8 mouse cellular contexts compared by ENCODE assay signal in genomic region chr1:152089526-152089925, GRCm38 (mm10). TPM values are rescaled to one million over a fixed set of nuclear protein-coding genes. Genes with fewer than 3 reads are reported as not detected.
DNase-seq lines count a peak whose midpoint lies in the region; ATAC-seq and TF ChIP-seq lines count a peak whose summit lies in the region.

No protein-coding gene starts in this region.

- no peaks in the 10 kb centered on the region for H3K79me2 ChIP-seq in C2C12 (ENCODE audit: control insufficient read depth, insufficient read depth)

- no peak for TF ChIP-seq CTCF in C2C12 (IDR thresholded peaks at IDR 0.05; ENCODE audit: control insufficient read depth, insufficient read depth, insufficient read length)

- peak overlapping the region; percentile 85 for H3K4me2 ChIP-seq in embryonic facial prominence, embryonic 14.5 days (ENCODE audit: low read depth, low read length)
- H3K4me2 ChIP-seq in lung, embryonic 15.5 days = peak overlapping the region; percentile 94

- peak overlapping the region; percentile 78 for H3ac ChIP-seq in C2C12 (ENCODE audit: control insufficient read depth, insufficient read length, low read depth)

- peak overlapping the region; percentile 88 for H3K27ac ChIP-seq in embryonic facial prominence, embryonic 14.5 days (replicated peaks; ENCODE audit: low read depth, low read length)
- peak overlapping the region; percentile 86 for H3K27ac ChIP-seq in lung, embryonic 15.5 days

- peaks cover 44% of the 10 kb centered on the region for H3K4me1 ChIP-seq in embryonic facial prominence, embryonic 14.5 days (ENCODE audit: control insufficient read depth, insufficient read depth, low read length)
- peaks cover 37% of the 10 kb centered on the region for H3K4me1 ChIP-seq in lung, embryonic 15.5 days

- H3K27me3 ChIP-seq in C2C12 (ENCODE audit: control insufficient read depth, insufficient read depth, insufficient read length) = no peaks in the 10 kb centered on the region
- no peaks in the 10 kb centered on the region for H3K27me3 ChIP-seq in embryonic facial prominence, embryonic 14.5 days (replicated peaks; ENCODE audit: control insufficient read depth, insufficient read depth, low read length)
- no peaks in the 10 kb centered on the region for H3K27me3 ChIP-seq in lung, embryonic 15.5 days

- no peaks in the 10 kb centered on the region for H3K36me3 ChIP-seq in C2C12 (ENCODE audit: control insufficient read depth, insufficient read depth)
- no peaks in the 10 kb centered on the region for H3K36me3 ChIP-seq in embryonic facial prominence, embryonic 14.5 days (ENCODE audit: control insufficient read depth, insufficient read depth, low read length)
- H3K36me3 ChIP-seq in lung, embryonic 15.5 days = no peaks in the 10 kb centered on the region

- peak overlapping the region; percentile 80 for H3K9ac ChIP-seq in embryonic facial prominence, embryonic 14.5 days (ENCODE audit: low read depth, low read length)
- peak overlapping the region; percentile 94 for H3K9ac ChIP-seq in lung, embryonic 15.5 days

- peak; percentile 63 for DNase-seq in T-cell, adult 2 months (ENCODE audit: low spot score)
- peak; percentile 56 for DNase-seq in embryonic facial prominence, embryonic 14.5 days (ENCODE audit: low spot score)
- DNase-seq in heart, postnatal 10 days = peak; percentile 51 to 61
- DNase-seq in layer of hippocampus, adult 9-11 months = peak; percentile 43
- DNase-seq in ovary, postnatal 10 days (ENCODE audit: low spot score) = peak; percentile 9
- DNase-seq in thymus, postnatal 4 days = peak; percentile 69

- intact Hi-C loops in heart, postnatal 10 days (cut with DNase I) = loop anchor here (5.0 kb wide), 1 partner anchor 198 kb away; no protein-coding TSS in a partner anchor

- 0% methylated on average over 4 of the region's 25 CpGs for WGBS in embryonic facial prominence, embryonic 14.5 days
- 0% methylated on average over 16 of the region's 25 CpGs for WGBS in lung, embryonic 15.5 days

- H3K4me3 ChIP-seq in C2C12 (ENCODE audit: insufficient read depth, poor library complexity, severe bottlenecking) = peak overlapping the region; percentile 38
- peak overlapping the region; percentile 91 for H3K4me3 ChIP-seq in embryonic facial prominence, embryonic 14.5 days (ENCODE audit: low read depth, low read length)
- peak overlapping the region; percentile 95 for H3K4me3 ChIP-seq in lung, embryonic 15.5 days

- ATAC-seq in embryonic facial prominence, embryonic 14.5 days (ENCODE audit: low read depth) = peak; percentile 7; the same call in 1 of the 2 replicates
- ATAC-seq in lung, embryonic 15.5 days (ENCODE audit: borderline replicate concordance, extremely low read depth, low FRiP score, low TSS enrichment) = peak; percentile 27; the same call in 1 of the 2 replicates

- no peaks in the 10 kb centered on the region for H3K9me3 ChIP-seq in embryonic facial prominence, embryonic 14.5 days (ENCODE audit: control insufficient read depth, low read length)
- no peaks in the 10 kb centered on the region for H3K9me3 ChIP-seq in lung, embryonic 15.5 days

- no peaks in the 10 kb centered on the region for H3K79me3 ChIP-seq in C2C12 (ENCODE audit: low read depth)

TF ChIP-seq in C2C12, 6 proteins besides CTCF, POLR2A, EP300 and RAD21:
- TF ChIP-seq MYOD1 (IDR thresholded peaks at IDR 0.05; ENCODE audit: control insufficient read depth, insufficient read length, low read depth) (no peak), FOSL1 (IDR thresholded peaks at IDR 0.05; ENCODE audit: insufficient read depth, low read length, poor library complexity, severe bottlenecking) (no peak), USF1 (IDR thresholded peaks at IDR 0.05; ENCODE audit: low read depth) (no peak), MAX (IDR thresholded peaks at IDR 0.05) (no peak), MYOG (IDR thresholded peaks at IDR 0.05; ENCODE audit: control insufficient read depth, extremely low read depth, insufficient read length) (no peak), CEBPB (IDR thresholded peaks at IDR 0.05; ENCODE audit: low read depth) (no peak)
TF ChIP-seq in C2C12: peak in this region for 0.

RNA-seq across cellular contexts. Expression of gene 1700025G04Rik, which starts 0.4 kb away (rescaled TPM):
- 2.1 TPM for polyA plus RNA-seq in C2C12 (2012; fragmentation: generic; extraction: Trizol)
- 35.5 and 37.0 TPM in 2 replicates for polyA plus RNA-seq in embryonic facial prominence, embryonic 14.5 days (2014; fragmentation: Nextera tagmentation; extraction: Ambion mirVana)
- 10 to 100 TPM; 56.4 to 60.5 TPM for total RNA-seq in heart, postnatal 10 days (2021)
- 23.5 and 27.0 TPM in 2 replicates for polyA plus RNA-seq in lung, embryonic 15.5 days (2015; fragmentation: Nextera tagmentation; extraction: Ambion mirVana)

Comparison
In these comparisons a context has a peak if more than half of its experiments do, and no peak if none do; other contexts are left out.
1. Peak in every context shown above with its lines: DNase-seq, ATAC-seq, H3K4me3 ChIP-seq and H3K27ac ChIP-seq.
2. H3K4me3 ChIP-seq: peak in every context shown above with its lines; median percentile 95 in lung, embryonic 15.5 days; 91 in embryonic facial prominence, embryonic 14.5 days; 38 in C2C12.
3. DNase-seq: peak in every context shown above with its lines; median percentile 69 in thymus, postnatal 4 days; 63 in T-cell, adult 2 months; 56 in embryonic facial prominence, embryonic 14.5 days; 56 in heart, postnatal 10 days; 43 in layer of hippocampus, adult 9-11 months; 9 in ovary, postnatal 10 days.